Mouse (Mus musculus): ENCODE measurements around the gene Cog6.

Cog6 gene

GRCm38 (mm10) chr3:53016436-53017340, at the start of gene Cog6:
Gene Cog6 (minus strand): TSS chr3:53017237.
- no peak for TF ChIP-seq GATA4 (IDR thresholded peaks at IDR 0.05; ENCODE audit: insufficient replicate concordance, low read length)

DNA sequence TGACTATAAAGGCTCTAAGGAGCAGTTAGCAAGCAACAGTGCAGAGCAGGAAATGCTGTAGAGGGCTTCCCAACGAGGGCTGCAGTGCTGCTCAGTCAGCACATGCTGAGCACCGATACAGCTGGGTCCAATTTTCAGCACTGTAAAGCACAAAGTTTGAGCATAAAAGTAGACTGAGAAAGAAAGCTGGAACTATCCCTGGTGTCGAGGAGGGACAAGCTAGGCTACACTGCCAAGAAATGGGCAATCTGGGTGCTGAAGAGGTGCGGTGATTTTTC, 49.0 kb upstream of the Cog6 start:
- no peak for TF ChIP-seq GATA4 (IDR thresholded peaks at IDR 0.05; ENCODE audit: insufficient replicate concordance, low read length)

GRCm38 (mm10) chr3:53065267-53066094, 48.4 kb upstream of the Cog6 start:
- no peak for TF ChIP-seq GATA4 (IDR thresholded peaks at IDR 0.05; ENCODE audit: insufficient replicate concordance, low read length)

DNA sequence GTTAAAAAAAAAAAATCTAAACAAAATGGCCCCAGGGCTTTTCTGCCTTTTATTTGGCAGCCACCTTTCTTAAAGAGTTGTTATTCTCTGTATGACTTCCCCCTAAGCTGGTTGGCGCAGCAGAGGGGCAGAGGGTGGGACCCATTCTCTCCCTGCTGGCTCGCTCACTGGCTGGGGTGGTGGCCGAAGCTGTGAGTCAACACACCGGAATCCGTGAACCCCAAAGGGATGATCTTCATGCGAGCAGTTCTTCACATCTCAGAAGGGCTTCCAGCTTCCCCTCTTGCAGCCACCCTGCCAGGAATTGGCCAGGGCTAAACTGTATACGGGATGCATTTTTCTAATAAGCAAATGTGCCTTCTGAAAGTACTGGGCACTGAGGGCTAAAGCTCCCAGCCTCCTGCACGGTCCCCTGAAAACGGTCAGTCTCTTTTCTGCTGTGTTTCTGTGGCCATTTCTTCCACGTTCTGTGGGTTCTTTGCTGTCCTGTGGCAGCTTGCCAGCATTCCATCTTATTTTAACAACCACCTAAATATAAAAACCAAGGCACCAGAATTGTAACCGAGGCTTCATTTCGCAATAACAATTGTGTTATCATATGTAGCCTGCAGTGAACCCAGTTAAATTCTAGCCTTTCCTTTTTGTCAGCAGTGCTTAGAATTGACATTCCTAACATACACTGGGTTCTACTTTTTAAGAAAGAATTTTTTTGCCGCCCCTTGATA, 46.5 kb upstream of the Cog6 start:
- TF ChIP-seq GATA4 (IDR thresholded peaks at IDR 0.05; ENCODE audit: insufficient replicate concordance, low read length): no peak

- TF ChIP-seq GATA4 (IDR thresholded peaks at IDR 0.05; ENCODE audit: insufficient replicate concordance, low read length): no peak
Measured at GRCm38 (mm10) chr3:53059959-53060358, 42.9 kb upstream of the Cog6 start.

DNA sequence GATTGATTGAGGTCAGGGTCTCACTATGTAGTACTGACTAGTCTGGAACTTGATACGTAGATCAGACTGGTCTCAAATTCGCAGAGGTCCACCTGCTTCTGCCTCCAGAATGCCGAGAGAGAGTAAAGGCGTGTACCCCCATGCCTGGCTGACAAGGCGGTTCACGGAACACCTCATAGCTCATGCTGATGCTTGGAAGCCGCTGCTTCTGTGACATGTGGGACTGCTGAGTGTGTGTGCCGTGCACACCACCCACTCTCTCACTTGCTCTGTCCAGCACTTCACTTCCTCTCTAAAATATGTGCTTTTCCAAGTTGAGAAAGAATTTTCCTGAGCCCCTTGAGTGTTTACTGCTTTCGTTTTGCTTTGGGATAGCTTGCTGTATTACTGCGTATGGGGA, 39.4 kb upstream of the Cog6 start:
- no peak for TF ChIP-seq GATA4 (IDR thresholded peaks at IDR 0.05; ENCODE audit: insufficient replicate concordance, low read length)

DNA sequence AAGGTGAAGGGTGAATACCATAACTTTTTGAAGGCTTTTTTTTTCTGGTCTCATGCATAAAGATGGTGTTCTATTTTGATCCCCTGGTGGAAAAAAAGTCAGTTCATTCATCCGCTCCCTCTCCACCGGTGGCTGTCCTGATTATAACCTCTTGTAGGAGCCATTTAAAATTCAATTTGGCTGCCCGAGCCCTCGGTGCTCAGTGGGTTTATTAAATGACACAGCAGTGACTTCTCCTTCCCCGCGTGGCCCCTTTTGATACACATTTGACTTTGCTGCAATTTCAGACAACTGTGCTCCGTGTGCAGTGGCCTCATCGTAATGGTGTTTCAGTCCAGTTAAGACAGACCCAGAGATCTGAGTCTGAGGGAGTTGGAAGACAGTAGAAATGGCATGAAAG, 35.3 kb upstream of the Cog6 start:
- TF ChIP-seq GATA4 (IDR thresholded peaks at IDR 0.05; ENCODE audit: insufficient replicate concordance, low read length): no peak

GRCm38 (mm10) chr3:53046371-53046770, 29.3 kb upstream of the Cog6 start:
- TF ChIP-seq GATA4 (IDR thresholded peaks at IDR 0.05; ENCODE audit: insufficient replicate concordance, low read length): no peak

DNA sequence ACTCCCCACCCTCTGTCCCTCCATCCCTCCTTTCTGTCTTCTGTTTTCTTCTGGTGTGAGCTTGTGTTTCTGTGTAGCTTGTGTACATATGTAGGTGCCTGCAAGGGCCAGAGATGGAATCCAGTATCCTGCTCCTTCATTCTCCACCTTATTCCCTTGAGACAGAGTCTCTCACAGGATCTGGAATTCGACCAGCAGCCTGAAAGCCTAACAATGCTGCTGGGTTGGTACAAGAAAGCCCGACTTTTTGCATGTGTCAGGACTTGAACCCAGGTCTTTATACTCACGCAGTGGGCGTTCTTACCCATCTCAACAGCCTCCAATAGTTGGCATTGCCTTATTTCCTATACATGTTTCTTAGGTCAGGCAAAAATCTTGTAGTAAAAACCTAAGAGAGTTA, 28.7 kb upstream of the Cog6 start:
- no peak for TF ChIP-seq GATA4 (IDR thresholded peaks at IDR 0.05; ENCODE audit: insufficient replicate concordance, low read length)

DNA sequence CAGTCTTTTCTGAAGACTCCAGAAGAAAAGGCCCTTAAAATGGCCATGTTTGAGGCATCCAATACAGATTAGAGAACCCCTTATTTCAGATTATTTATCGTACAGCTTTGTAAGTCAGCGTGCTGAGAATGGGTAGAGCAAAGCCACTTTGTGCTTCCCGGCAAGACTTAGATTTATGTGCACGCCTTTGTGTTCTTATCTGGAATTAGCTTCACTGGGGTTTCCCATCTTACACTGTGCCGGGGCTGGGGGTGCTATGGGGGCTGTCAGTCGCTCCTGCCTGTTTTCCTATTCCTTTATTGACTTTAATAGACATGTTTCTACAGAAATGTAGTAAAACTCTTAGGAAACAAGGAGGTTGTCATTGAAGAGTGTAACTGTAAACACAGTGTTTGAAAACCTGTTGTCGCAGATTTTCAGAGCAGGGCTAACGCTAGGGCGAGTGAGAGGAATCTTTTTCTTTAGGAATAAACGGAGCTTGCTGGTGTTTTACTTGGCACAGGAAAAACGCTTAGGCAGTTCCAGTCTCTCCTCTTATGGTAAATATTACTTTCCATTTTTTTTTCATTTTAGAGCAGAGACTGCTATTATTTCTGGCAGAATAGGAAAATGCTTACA, 27.8 kb upstream of the Cog6 start:
- no peak for TF ChIP-seq GATA4 (IDR thresholded peaks at IDR 0.05; ENCODE audit: insufficient replicate concordance, low read length)

- TF ChIP-seq GATA4 (IDR thresholded peaks at IDR 0.05; ENCODE audit: insufficient replicate concordance, low read length): no peak
Measured at GRCm38 (mm10) chr3:53044238-53044637, 27.2 kb upstream of the Cog6 start.

GRCm38 (mm10) chr3:53043206-53043780, 26.3 kb upstream of the Cog6 start:
- TF ChIP-seq GATA4 (IDR thresholded peaks at IDR 0.05; ENCODE audit: insufficient replicate concordance, low read length): no peak

DNA sequence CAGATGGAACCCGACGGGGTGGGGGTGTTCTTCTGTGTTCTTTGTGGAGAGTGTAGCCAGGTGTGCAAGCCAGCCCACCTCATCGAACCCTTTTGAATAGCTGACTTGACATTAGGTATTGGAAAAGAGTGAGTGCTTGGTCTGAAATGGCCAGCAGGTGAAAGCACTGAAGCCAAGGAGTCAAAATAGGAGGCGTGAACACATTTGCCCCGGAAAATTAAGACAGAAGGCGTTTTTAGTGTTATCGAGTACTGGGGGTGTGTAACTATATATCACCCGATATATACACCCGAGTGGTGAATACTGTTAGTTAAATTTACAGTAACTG, 25.2 kb upstream of the Cog6 start:
- TF ChIP-seq GATA4 (IDR thresholded peaks at IDR 0.05; ENCODE audit: insufficient replicate concordance, low read length): no peak

- no peak for TF ChIP-seq GATA4 (IDR thresholded peaks at IDR 0.05; ENCODE audit: insufficient replicate concordance, low read length)
Measured at GRCm38 (mm10) chr3:53041411-53042239, 24.6 kb upstream of the Cog6 start, which contains the start of gene Lhfp. Gene Lhfp (plus strand): TSS chr3:53041528.

Data from liver, adult (tissue).